ENCODE assay signal across 31 mouse cellular contexts in genomic region chr6:5723986-5724385, GRCm38 (mm10). TPM values are rescaled to one million over a fixed set of nuclear protein-coding genes. Genes with fewer than 3 reads are reported as not detected.
"Had no signal": no experiment of that assay in that cellular context is flagged by ENCODE, and none has a peak within 500 bp of the region (broad histone marks: within the 10 kb centered on the region; RNA-seq: fewer than 3 reads in every experiment).

No protein-coding gene starts in this region.

- DNase-seq: left cerebral cortex, postnatal 4 days; liver; liver, embryonic 13.5 days; liver, postnatal 0 days; lung, adult 18-20 months; lung, adult 2 months; lung, embryonic 14.5 days; lung, postnatal 10 days; lung, postnatal 14 days; lung, postnatal 36 days; lung, postnatal 4 days; midbrain, embryonic 14.5 days had no signal

- ATAC-seq: liver, embryonic 12.5 days; liver, postnatal 0 days; lung, postnatal 0 days; midbrain, embryonic 15.5 days; midbrain, embryonic 16.5 days had no signal

- H3K9ac ChIP-seq: limb, embryonic 12.5 days; limb, embryonic 13.5 days; limb, embryonic 15.5 days; liver, embryonic 12.5 days; liver, embryonic 13.5 days; liver, embryonic 14.5 days; liver, embryonic 15.5 days; liver, postnatal 0 days; lung, embryonic 14.5 days; lung, embryonic 15.5 days; midbrain, embryonic 12.5 days; midbrain, embryonic 15.5 days had no signal

- H3K9me3 ChIP-seq: limb, embryonic 10.5 days; limb, embryonic 12.5 days; limb, embryonic 13.5 days; limb, embryonic 15.5 days; liver, embryonic 12.5 days; liver, embryonic 13.5 days; liver, embryonic 15.5 days; lung, embryonic 15.5 days; megakaryocyte, embryonic 14.5 days; midbrain, embryonic 10.5 days; midbrain, embryonic 12.5 days; midbrain, embryonic 15.5 days had no signal

- H3K4me1 ChIP-seq: liver, embryonic 15.5 days had no signal

- H3K27me3 ChIP-seq: midbrain, embryonic 15.5 days had no signal

- H3K27ac ChIP-seq: limb, embryonic 10.5 days; limb, embryonic 12.5 days; limb, embryonic 13.5 days; limb, embryonic 15.5 days; liver, embryonic 12.5 days; liver, embryonic 13.5 days; liver, embryonic 14.5 days; liver, embryonic 15.5 days; lung, embryonic 15.5 days; macrophage; midbrain, embryonic 10.5 days; midbrain, embryonic 12.5 days; midbrain, embryonic 15.5 days had no signal

- H3K4me2 ChIP-seq: limb, embryonic 12.5 days; limb, embryonic 13.5 days; limb, embryonic 15.5 days; liver, embryonic 11.5 days; liver, embryonic 12.5 days; liver, embryonic 13.5 days; liver, embryonic 15.5 days; lung, embryonic 14.5 days; lung, embryonic 15.5 days; midbrain, embryonic 11.5 days; midbrain, embryonic 12.5 days; midbrain, embryonic 15.5 days had no signal

- H3K36me3 ChIP-seq: limb, embryonic 10.5 days; limb, embryonic 12.5 days; limb, embryonic 13.5 days; limb, embryonic 15.5 days; liver, embryonic 12.5 days; liver, embryonic 13.5 days; liver, embryonic 15.5 days; lung, embryonic 15.5 days; midbrain, embryonic 10.5 days; midbrain, embryonic 12.5 days; midbrain, embryonic 15.5 days had no signal

- H3K4me3 ChIP-seq: limb, embryonic 10.5 days; limb, embryonic 12.5 days; limb, embryonic 13.5 days; limb, embryonic 15.5 days; liver, embryonic 12.5 days; liver, embryonic 13.5 days; liver, embryonic 15.5 days; lung, embryonic 15.5 days; megakaryocyte, embryonic 14.5 days; midbrain, embryonic 10.5 days; midbrain, embryonic 12.5 days; midbrain, embryonic 15.5 days; myocyte had no signal

RNA-seq across cellular contexts. Expression of gene Dync1i1, which starts 1.5 kb away (rescaled TPM):
- polyA plus RNA-seq: liver, adult 2 months; liver, embryonic 14.5 days; macrophage had no signal
